Mouse (Mus musculus) heart, postnatal 4 days (tissue): ENCODE data around the gene Rgs7bp. TPM values are rescaled to one million over a fixed set of nuclear protein-coding genes. Genes with fewer than 3 reads are reported as not detected.
"Not testable (repeated sequence)": the region's sequence is repeated elsewhere in the genome, so short reads cannot be mapped to it uniquely, and the experiment has no call there.

Experiments
- DNase-seq: peaks from one replicate; pipeline ENCODE4 v3.0.0; 2021
- total RNA-seq, 2 experiments: library from RNA; stranded (reverse); gene quantifications; 2 replicates each; pipeline ENCODE4 v1.2.3; 2021

Rgs7bp gene
- total RNA-seq, 2 experiments from 2014 or later, result 6.7 to 7.6 TPM

GRCm38 (mm10) chr13:104931635-104932532 lies 122.8 kb downstream of the Rgs7bp start:
- DNase-seq, result no peak

- no peak for DNase-seq
These were observed 123.9 kb downstream of the Rgs7bp start for GRCm38 (mm10) chr13:104930814-104931213.

- DNase-seq, result no peak
These were observed 136.1 kb downstream of the Rgs7bp start for GRCm38 (mm10) chr13:104918663-104919062.

GRCm38 (mm10) chr13:104916771-104917170 lies 138.0 kb downstream of the Rgs7bp start:
- DNase-seq, result not testable (repeated sequence)

GRCm38 (mm10) chr13:104916106-104916505 lies 138.6 kb downstream of the Rgs7bp start:
- no peak for DNase-seq

GRCm38 (mm10) chr13:104914288-104914895 lies 140.3 kb downstream of the Rgs7bp start:
- no peak for DNase-seq

- DNase-seq, result not testable (repeated sequence)
These were observed 143.1 kb downstream of the Rgs7bp start for GRCm38 (mm10) chr13:104911626-104912025.

- DNase-seq, result not testable (repeated sequence)
These were observed 143.7 kb downstream of the Rgs7bp start for GRCm38 (mm10) chr13:104911006-104911405.

- DNase-seq, result no peak
These were observed 146.0 kb downstream of the Rgs7bp start for GRCm38 (mm10) chr13:104908691-104909090.

Other genes starting within 250 kb of the Rgs7bp start
- gene Cwc27, start 237.8 kb downstream of the Rgs7bp start, total RNA-seq, result 10 to 100 TPM; 23.1 to 25.5 TPM
- under 1 TPM; 0.20 to 0.38 TPM for gene Shisal2b, start 191.0 kb downstream of the Rgs7bp start, total RNA-seq
- gene 4933425L06Rik, start 27.2 kb upstream of the Rgs7bp start, total RNA-seq, result not detected
- gene Rnf180, start 239.9 kb upstream of the Rgs7bp start, total RNA-seq, result 1 to 10 TPM; 2.0 to 2.3 TPM